Mouse (Mus musculus) hindbrain, embryonic 16.5 days (tissue): Measurements from ENCODE around the gene Dph5. TPM values are rescaled to one million over a fixed set of nuclear protein-coding genes. Genes with fewer than 3 reads are reported as not detected.

Experiments used
- ATAC-seq: fragments of 200-750 bp; cut with Nextera tagmentation; 2 replicates; pipeline ENCODE4 v1.8.0; 2017; ENCODE audit warnings: moderate TSS enrichment, moderate library complexity
- H3K27ac ChIP-seq: fragments of 300-500 bp; sonication (generic); 2 replicates; pipeline ENCODE4 v1.5.1; 2014; ENCODE audit warnings: low read depth, mild to moderate bottlenecking, control low read depth, low read length, moderate library complexity
- H3K27me3 ChIP-seq: fragments of 300-500 bp; sonication (generic); replicated peaks from 2 replicates; pipeline ENCODE4 v1.6.1; 2014; ENCODE audit warnings: low read length; ENCODE audit not compliant: control insufficient read depth, insufficient read depth
- H3K36me3 ChIP-seq: fragments of 300-500 bp; sonication (generic); 2 replicates; pipeline ENCODE4 v1.6.1; 2014; ENCODE audit warnings: mild to moderate bottlenecking, low read length, moderate library complexity, mixed read lengths; ENCODE audit not compliant: control insufficient read depth, insufficient read depth
- H3K4me1 ChIP-seq: fragments of 300-500 bp; sonication (generic); 2 replicates; pipeline ENCODE4 v1.6.1; 2014; ENCODE audit warnings: low read depth, low read length; ENCODE audit not compliant: control insufficient read depth, insufficient read depth
- H3K4me2 ChIP-seq: fragments of 300-500 bp; sonication (generic); 2 replicates; pipeline ENCODE4 v1.6.1; 2014; ENCODE audit warnings: mild to moderate bottlenecking, low read length, control low read depth, moderate library complexity
- H3K4me3 ChIP-seq: fragments of 300-500 bp; sonication (generic); 2 replicates; pipeline ENCODE4 v1.5.1; 2014; ENCODE audit warnings: mild to moderate bottlenecking, low read length, control low read depth, moderate library complexity
- H3K9ac ChIP-seq: fragments of 300-500 bp; sonication (generic); 2 replicates; pipeline ENCODE4 v1.6.1; 2014; ENCODE audit warnings: low read depth, mild to moderate bottlenecking, control low read depth, low read length, moderate library complexity
- H3K9me3 ChIP-seq: fragments of 300-500 bp; sonication (generic); 2 replicates; pipeline ENCODE4 v1.6.1; 2014; ENCODE audit warnings: mild to moderate bottlenecking, low read length, moderate library complexity; ENCODE audit not compliant: control insufficient read depth
- WGBS: fragments of 180-500 bp; shearing (Covaris S2); extraction: QIAGEN DNeasy Blood & Tissue Kit; methylation state at CpG from one replicate; pipeline ENCODE4 v1.1.7; 2014; 5-methylcytosine and 5-hydroxymethylcytosine counted together
- polyA plus RNA-seq: library from polyadenylated mRNA; unstranded; fragments of >200 nt; fragmentation: Nextera tagmentation; extraction: Ambion mirVana; gene quantifications from 2 replicates; pipeline ENCODE4 v1.2.1, GENCODE M21; 2015

Gene Dph5
- polyA plus RNA-seq, 1 experiment from 2014 or later: 26.9 TPM

- no peak overlapping the region for H3K4me2 ChIP-seq
- no peaks in the 10 kb centered on the region for H3K27me3 ChIP-seq
- H3K27ac ChIP-seq: no peak overlapping the region
- H3K36me3 ChIP-seq: peaks cover 7% of the 10 kb centered on the region; the same call in 1 of the 2 replicates
- H3K9ac ChIP-seq: no peak overlapping the region
- H3K4me3 ChIP-seq: no peak overlapping the region
- no peaks in the 10 kb centered on the region for H3K4me1 ChIP-seq
- WGBS: 92% methylated on average over 8 of the region's 8 CpGs
- no peak for ATAC-seq
- H3K9me3 ChIP-seq: no peaks in the 10 kb centered on the region
Measured at GRCm38 (mm10) chr3:115941464-115941863, 53.8 kb downstream of the Dph5 start.

- no peak overlapping the region for H3K4me3 ChIP-seq
- no peak overlapping the region for H3K9ac ChIP-seq
- no peak overlapping the region for H3K4me2 ChIP-seq
- H3K27me3 ChIP-seq: no peaks in the 10 kb centered on the region
- peaks cover 7% of the 10 kb centered on the region; the same call in 1 of the 2 replicates for H3K36me3 ChIP-seq
- no peak overlapping the region for H3K27ac ChIP-seq
- no peaks in the 10 kb centered on the region for H3K4me1 ChIP-seq
- ATAC-seq: no peak
- no peaks in the 10 kb centered on the region for H3K9me3 ChIP-seq
- WGBS: 88% methylated on average over 6 of the region's 6 CpGs
Measured at GRCm38 (mm10) chr3:115944376-115944775, 56.7 kb downstream of the Dph5 start.

- H3K27ac ChIP-seq: no peak overlapping the region
- H3K9ac ChIP-seq: no peak overlapping the region
- no peaks in the 10 kb centered on the region for H3K27me3 ChIP-seq
- H3K4me1 ChIP-seq: no peaks in the 10 kb centered on the region
- no peak overlapping the region for H3K4me3 ChIP-seq
- WGBS: 97% methylated on average over 8 of the region's 8 CpGs
- H3K36me3 ChIP-seq: peaks cover 5% of the 10 kb centered on the region; the same call in 1 of the 2 replicates
- no peak overlapping the region for H3K4me2 ChIP-seq
- H3K9me3 ChIP-seq: no peaks in the 10 kb centered on the region
- ATAC-seq: no peak
Measured at GRCm38 (mm10) chr3:115946272-115946671, 58.6 kb downstream of the Dph5 start.

GRCm38 (mm10) chr3:115949220-115949920 lies 61.7 kb downstream of the Dph5 start:
- Histone ChIP-seq H3K4me1 (no peaks in the 10 kb centered on the region), H3K4me2 (no peak overlapping the region), H3K9me3 (no peaks in the 10 kb centered on the region), H3K27me3 (no peaks in the 10 kb centered on the region), H3K4me3 (no peak overlapping the region), H3K9ac (no peak overlapping the region), H3K36me3 (peaks cover 6% of the 10 kb centered on the region), H3K27ac (no peak overlapping the region)
- ATAC-seq: peak; percentile 76
- WGBS: 50% methylated on average over 3 of the region's 3 CpGs

- H3K4me3 ChIP-seq: no peak overlapping the region
- ATAC-seq: peak; percentile 41; the same call in 1 of the 2 replicates
- H3K27ac ChIP-seq: no peak overlapping the region
- H3K4me2 ChIP-seq: no peak overlapping the region
- 73% methylated on average over 6 of the region's 6 CpGs for WGBS
- no peak overlapping the region for H3K9ac ChIP-seq
- peaks cover 6% of the 10 kb centered on the region for H3K36me3 ChIP-seq
- no peaks in the 10 kb centered on the region for H3K4me1 ChIP-seq
- H3K27me3 ChIP-seq: no peaks in the 10 kb centered on the region
- H3K9me3 ChIP-seq: no peaks in the 10 kb centered on the region
Measured at GRCm38 (mm10) chr3:115949921-115950877, 62.6 kb downstream of the Dph5 start.

GRCm38 (mm10) chr3:115951221-115951620 lies 63.6 kb downstream of the Dph5 start:
- H3K4me1 ChIP-seq: no peaks in the 10 kb centered on the region
- ATAC-seq: no peak
- no peak overlapping the region for H3K4me3 ChIP-seq
- no peaks in the 10 kb centered on the region for H3K9me3 ChIP-seq
- H3K4me2 ChIP-seq: no peak overlapping the region
- no peak overlapping the region for H3K27ac ChIP-seq
- H3K27me3 ChIP-seq: no peaks in the 10 kb centered on the region
- no peak overlapping the region for H3K9ac ChIP-seq
- H3K36me3 ChIP-seq: peaks cover 11% of the 10 kb centered on the region
- WGBS: 71% methylated on average over 3 of the region's 3 CpGs

- 85% methylated on average over 4 of the region's 4 CpGs for WGBS
- Histone ChIP-seq H3K9ac (no peak overlapping the region), H3K27ac (no peak overlapping the region), H3K9me3 (no peaks in the 10 kb centered on the region), H3K36me3 (peaks cover 11% of the 10 kb centered on the region), H3K4me1 (no peaks in the 10 kb centered on the region), H3K4me3 (no peak overlapping the region), H3K27me3 (no peaks in the 10 kb centered on the region), H3K4me2 (no peak overlapping the region)
- no peak for ATAC-seq
Measured at GRCm38 (mm10) chr3:115952356-115952755, 64.7 kb downstream of the Dph5 start.

GRCm38 (mm10) chr3:115953088-115953487 lies 65.5 kb downstream of the Dph5 start:
- Histone ChIP-seq H3K4me2 (no peak overlapping the region), H3K36me3 (peaks cover 11% of the 10 kb centered on the region), H3K27ac (no peak overlapping the region)

GRCm38 (mm10) chr3:115957223-115957622 lies 69.6 kb downstream of the Dph5 start:
- peaks cover 15% of the 10 kb centered on the region for H3K36me3 ChIP-seq
- WGBS: 95% methylated on average over 7 of the region's 7 CpGs
- ATAC-seq: no peak

More at GRCm38 (mm10) chr3:115953088-115953487, 65.5 kb downstream of the Dph5 start:
- no peaks in the 10 kb centered on the region for H3K9me3 ChIP-seq
- ATAC-seq: no peak
- no peak overlapping the region for H3K9ac ChIP-seq
- no peaks in the 10 kb centered on the region for H3K4me1 ChIP-seq
- WGBS: 80% methylated on average over 3 of the region's 3 CpGs
- no peak overlapping the region for H3K4me3 ChIP-seq
- no peaks in the 10 kb centered on the region for H3K27me3 ChIP-seq

More at GRCm38 (mm10) chr3:115957223-115957622, 69.6 kb downstream of the Dph5 start:
- Histone ChIP-seq H3K9me3 (no peaks in the 10 kb centered on the region), H3K4me2 (no peak overlapping the region), H3K9ac (no peak overlapping the region), H3K4me3 (no peak overlapping the region), H3K27ac (no peak overlapping the region), H3K27me3 (no peaks in the 10 kb centered on the region), H3K4me1 (no peaks in the 10 kb centered on the region)
